Mouse (Mus musculus): ENCODE measurements around the gene Slc6a11. TPM values are rescaled to one million over a fixed set of nuclear protein-coding genes. Genes with fewer than 3 reads are reported as not detected.

Gene Slc6a11
- total and polyA plus RNA-seq, 2 experiments: not detected

GRCm38 (mm10) chr6:114101923-114102322, 29.1 kb upstream of the Slc6a11 start:
- H3K36me3 ChIP-seq (ENCODE audit: control insufficient read depth, insufficient read depth, low read length): no peaks in the 10 kb centered on the region
- WGBS: 76% methylated on average over 8 of the region's 8 CpGs
- no peaks in the 10 kb centered on the region; the same call in 1 of the 2 replicates for H3K27me3 ChIP-seq (ENCODE audit: control insufficient read depth, insufficient read depth, low read length)
- no peak overlapping the region for H3K9ac ChIP-seq (ENCODE audit: low read depth, low read length)
- TF ChIP-seq POLR2A (IDR thresholded peaks at IDR 0.05; ENCODE audit: extremely low read depth, insufficient read depth, low read length) (no peak), CTCF (IDR thresholded peaks at IDR 0.05; ENCODE audit: low read depth, low read length) (no peak)
- H3K4me1 ChIP-seq (ENCODE audit: control insufficient read depth, insufficient read depth, low read length): no peaks in the 10 kb centered on the region
- no peak for DNase-seq (ENCODE audit: extremely low read depth, low read depth, low spot score)
- H3K27ac ChIP-seq (replicated peaks; ENCODE audit: insufficient read depth, low read depth, low read length): no peak overlapping the region
- H3K4me3 ChIP-seq (ENCODE audit: insufficient read depth, low read depth, low read length): no peak overlapping the region
- no peaks in the 10 kb centered on the region for H3K79me2 ChIP-seq (ENCODE audit: control insufficient read depth, insufficient read depth, low read length)

- no peaks in the 10 kb centered on the region for H3K4me1 ChIP-seq (ENCODE audit: control insufficient read depth, insufficient read depth, low read length)
- WGBS: 80% methylated on average over 5 of the region's 5 CpGs
- no peak for DNase-seq (ENCODE audit: extremely low read depth, low read depth, low spot score)
- H3K27me3 ChIP-seq (ENCODE audit: control insufficient read depth, insufficient read depth, low read length): no peaks in the 10 kb centered on the region
- no peak overlapping the region for H3K27ac ChIP-seq (replicated peaks; ENCODE audit: insufficient read depth, low read depth, low read length)
- H3K79me2 ChIP-seq (ENCODE audit: control insufficient read depth, insufficient read depth, low read length): no peaks in the 10 kb centered on the region
- H3K36me3 ChIP-seq (ENCODE audit: control insufficient read depth, insufficient read depth, low read length): no peaks in the 10 kb centered on the region
- H3K9ac ChIP-seq (ENCODE audit: low read depth, low read length): no peak overlapping the region
- TF ChIP-seq CTCF (IDR thresholded peaks at IDR 0.05; ENCODE audit: low read depth, low read length) (no peak), POLR2A (IDR thresholded peaks at IDR 0.05; ENCODE audit: extremely low read depth, insufficient read depth, low read length) (no peak)
- H3K4me3 ChIP-seq (ENCODE audit: insufficient read depth, low read depth, low read length): no peak overlapping the region
Observed at GRCm38 (mm10) chr6:114119507-114119906, 11.5 kb upstream of the Slc6a11 start.

- no peaks in the 10 kb centered on the region for H3K79me2 ChIP-seq (ENCODE audit: control insufficient read depth, insufficient read depth, low read length)
- H3K9ac ChIP-seq (ENCODE audit: low read depth, low read length): no peak overlapping the region
- TF ChIP-seq CTCF (IDR thresholded peaks at IDR 0.05; ENCODE audit: low read depth, low read length): no peak
- WGBS: 56% methylated on average over 5 of the region's 5 CpGs
- no peak for DNase-seq (ENCODE audit: extremely low read depth, low read depth, low spot score)
- no peak overlapping the region for H3K4me3 ChIP-seq (ENCODE audit: insufficient read depth, low read depth, low read length)
- no peaks in the 10 kb centered on the region for H3K36me3 ChIP-seq (ENCODE audit: control insufficient read depth, insufficient read depth, low read length)
- H3K27ac ChIP-seq (replicated peaks; ENCODE audit: insufficient read depth, low read depth, low read length): no peak overlapping the region
- no peaks in the 10 kb centered on the region for H3K4me1 ChIP-seq (ENCODE audit: control insufficient read depth, insufficient read depth, low read length)
- no peaks in the 10 kb centered on the region for H3K27me3 ChIP-seq (ENCODE audit: control insufficient read depth, insufficient read depth, low read length)
Observed at GRCm38 (mm10) chr6:114125530-114125929, 5.5 kb upstream of the Slc6a11 start.

- Histone ChIP-seq H3K9ac (ENCODE audit: low read depth, low read length) (no peak overlapping the region), H3K79me2 (ENCODE audit: control insufficient read depth, insufficient read depth, low read length) (no peaks in the 10 kb centered on the region), H3K27ac (replicated peaks; ENCODE audit: insufficient read depth, low read depth, low read length) (no peak overlapping the region), H3K27me3 (ENCODE audit: control insufficient read depth, insufficient read depth, low read length) (peaks cover 9% of the 10 kb centered on the region), H3K36me3 (ENCODE audit: control insufficient read depth, insufficient read depth, low read length) (no peaks in the 10 kb centered on the region), H3K4me3 (ENCODE audit: insufficient read depth, low read depth, low read length) (no peak overlapping the region), H3K4me1 (ENCODE audit: control insufficient read depth, insufficient read depth, low read length) (no peaks in the 10 kb centered on the region)
- TF ChIP-seq POLR2A (IDR thresholded peaks at IDR 0.05; ENCODE audit: extremely low read depth, insufficient read depth, low read length): no peak
- no peak for TF ChIP-seq CTCF (IDR thresholded peaks at IDR 0.05; ENCODE audit: low read depth, low read length)
- DNase-seq (ENCODE audit: extremely low read depth, low read depth, low spot score): no peak
- WGBS: 77% methylated on average over 3 of the region's 3 CpGs
Observed at GRCm38 (mm10) chr6:114132472-114132871, 1.4 kb downstream of the Slc6a11 start.

- H3K9ac ChIP-seq (ENCODE audit: low read depth, low read length): no peak overlapping the region
- no peak overlapping the region for H3K27ac ChIP-seq (replicated peaks; ENCODE audit: insufficient read depth, low read depth, low read length)
- WGBS: 78% methylated on average over 8 of the region's 8 CpGs
- H3K4me1 ChIP-seq (ENCODE audit: control insufficient read depth, insufficient read depth, low read length): no peaks in the 10 kb centered on the region
- no peaks in the 10 kb centered on the region for H3K36me3 ChIP-seq (ENCODE audit: control insufficient read depth, insufficient read depth, low read length)
- TF ChIP-seq CTCF (IDR thresholded peaks at IDR 0.05; ENCODE audit: low read depth, low read length) (no peak), POLR2A (IDR thresholded peaks at IDR 0.05; ENCODE audit: extremely low read depth, insufficient read depth, low read length) (no peak)
- H3K79me2 ChIP-seq (ENCODE audit: control insufficient read depth, insufficient read depth, low read length): no peaks in the 10 kb centered on the region
- peaks cover 9% of the 10 kb centered on the region for H3K27me3 ChIP-seq (ENCODE audit: control insufficient read depth, insufficient read depth, low read length)
- H3K4me3 ChIP-seq (ENCODE audit: insufficient read depth, low read depth, low read length): no peak overlapping the region
- DNase-seq (ENCODE audit: extremely low read depth, low read depth, low spot score): no peak
Observed at GRCm38 (mm10) chr6:114132916-114133315, 1.9 kb downstream of the Slc6a11 start.

GRCm38 (mm10) chr6:114138970-114139369, 7.9 kb downstream of the Slc6a11 start:
- Histone ChIP-seq H3K4me3 (ENCODE audit: insufficient read depth, low read depth, low read length) (no peak overlapping the region), H3K27ac (replicated peaks; ENCODE audit: insufficient read depth, low read depth, low read length) (no peak overlapping the region), H3K79me2 (ENCODE audit: control insufficient read depth, insufficient read depth, low read length) (no peaks in the 10 kb centered on the region), H3K36me3 (ENCODE audit: control insufficient read depth, insufficient read depth, low read length) (no peaks in the 10 kb centered on the region), H3K27me3 (ENCODE audit: control insufficient read depth, insufficient read depth, low read length) (no peaks in the 10 kb centered on the region; the same call in 1 of the 2 replicates), H3K4me1 (ENCODE audit: control insufficient read depth, insufficient read depth, low read length) (no peaks in the 10 kb centered on the region), H3K9ac (ENCODE audit: low read depth, low read length) (no peak overlapping the region)
- WGBS: 79% methylated on average over 8 of the region's 8 CpGs
- no peak for DNase-seq (ENCODE audit: extremely low read depth, low read depth, low spot score)
- TF ChIP-seq CTCF (IDR thresholded peaks at IDR 0.05; ENCODE audit: low read depth, low read length): no peak
- TF ChIP-seq POLR2A (IDR thresholded peaks at IDR 0.05; ENCODE audit: extremely low read depth, insufficient read depth, low read length): no peak
